Mouse (Mus musculus) ES-CJ7 (cell line): ENCODE results near the gene Ralgapa1.
A peak's percentile ranks its signal among the peaks of the same experiment; 100 is the strongest.
"Not testable (repeated sequence)": the region's sequence is repeated elsewhere in the genome, so short reads cannot be mapped to it uniquely, and the experiment has no call there.

ENCODE experiments used
- DNase-seq: peaks from one replicate; pipeline ENCODE4 v3.0.0; 2011; ENCODE audit warnings: low read depth, low spot score

The Ralgapa1 gene

GRCm38 (mm10) chr12:55800144-55800543, 20.8 kb downstream of the Ralgapa1 start:
- DNase-seq, result no peak

DNA sequence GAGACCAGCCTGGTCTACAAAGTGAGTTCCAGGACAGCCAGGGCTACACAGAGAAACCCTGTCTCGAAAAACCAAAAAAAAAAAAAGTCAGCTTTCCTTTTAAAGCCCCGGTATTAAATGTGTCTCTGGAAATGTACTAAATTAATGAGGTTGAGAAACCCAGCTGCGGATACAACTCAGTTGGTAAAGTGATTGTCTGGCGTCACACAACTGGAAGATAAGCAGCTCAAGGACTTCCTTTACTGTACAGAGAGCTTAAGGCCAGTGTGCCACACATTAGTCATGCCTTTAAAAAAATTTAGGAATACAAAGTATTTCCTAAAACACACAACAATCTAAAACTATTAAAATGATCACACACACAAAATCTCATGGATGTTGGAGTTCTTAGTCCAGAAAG, 22.2 kb downstream of the Ralgapa1 start:
- no peak for DNase-seq

- DNase-seq, result no peak
These were observed 23.9 kb downstream of the Ralgapa1 start for GRCm38 (mm10) chr12:55797103-55797502.

- not testable (repeated sequence) for DNase-seq
These were observed 26.5 kb downstream of the Ralgapa1 start for GRCm38 (mm10) chr12:55794485-55794884.

- no peak for DNase-seq
These were observed 35.7 kb downstream of the Ralgapa1 start for GRCm38 (mm10) chr12:55785252-55785651.

- DNase-seq, result no peak
These were observed 38.3 kb downstream of the Ralgapa1 start for GRCm38 (mm10) chr12:55782662-55783061.

DNA sequence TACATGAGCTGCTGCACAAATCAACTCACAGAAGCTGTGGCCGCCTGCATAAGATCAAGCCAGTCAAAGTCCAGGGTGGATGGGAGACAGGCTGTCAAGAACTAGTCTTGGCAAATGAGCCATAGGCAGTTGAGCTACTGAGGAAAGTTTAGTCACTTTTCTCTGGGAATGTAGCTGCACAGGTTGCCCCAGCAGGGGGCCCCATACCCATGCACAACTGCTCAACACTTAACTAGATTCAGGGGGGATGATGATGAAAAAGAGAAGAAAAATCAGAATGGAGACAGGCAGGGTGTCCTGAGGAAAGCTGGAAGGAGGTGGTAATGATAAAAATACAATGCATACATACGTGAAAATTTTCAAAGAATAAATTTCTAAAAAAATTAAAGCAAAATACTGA, 42.7 kb downstream of the Ralgapa1 start:
- DNase-seq, result peak; percentile 11

GRCm38 (mm10) chr12:55777356-55777755, 43.6 kb downstream of the Ralgapa1 start:
- DNase-seq, result no peak

DNA sequence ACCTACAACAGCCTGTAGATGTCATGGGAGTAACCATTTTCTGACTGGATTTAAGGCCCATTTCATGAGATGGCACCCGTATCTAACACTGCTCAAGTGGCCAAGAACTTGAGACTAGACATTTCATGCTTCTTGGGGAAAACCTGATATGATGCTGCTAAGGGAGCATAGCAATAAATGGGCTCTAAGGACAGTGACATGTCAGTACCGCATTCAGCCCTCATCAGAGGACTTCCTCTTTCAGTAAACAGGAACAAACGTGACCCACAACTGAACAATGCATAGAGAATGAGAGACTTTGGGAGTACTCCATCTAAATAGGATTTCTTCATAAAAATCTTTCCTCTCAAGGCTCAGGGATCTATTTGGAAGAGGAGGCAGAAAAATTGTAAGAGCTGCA, 46.7 kb downstream of the Ralgapa1 start:
- DNase-seq, result no peak

- peak; percentile 39 for DNase-seq
These were observed 100.6 kb downstream of the Ralgapa1 start for GRCm38 (mm10) chr12:55720319-55720718.

- DNase-seq, result no peak
These were observed 115.1 kb downstream of the Ralgapa1 start for GRCm38 (mm10) chr12:55705881-55706280.

GRCm38 (mm10) chr12:55666699-55667098, 154.3 kb downstream of the Ralgapa1 start:
- DNase-seq, result peak; percentile 31

DNA sequence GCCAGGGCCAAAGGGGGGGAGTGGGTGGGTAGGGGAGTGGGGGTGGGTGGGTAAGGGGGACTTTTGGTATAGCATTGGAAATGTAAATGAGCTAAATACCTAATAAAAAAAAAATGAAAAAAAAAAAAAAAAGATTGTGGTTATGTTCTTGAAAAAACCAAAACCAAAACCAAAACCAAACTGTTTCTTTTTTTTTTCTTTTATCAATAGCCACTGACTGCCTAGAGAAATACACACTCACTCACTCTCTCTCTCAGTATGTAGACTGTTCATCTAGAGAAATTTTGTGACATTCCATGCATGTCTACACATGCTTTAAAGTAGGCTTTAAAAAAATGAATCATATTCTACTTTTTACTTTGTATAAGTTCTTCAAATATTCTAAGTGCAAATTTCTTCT, 157.8 kb downstream of the Ralgapa1 start:
- not testable (repeated sequence) for DNase-seq

- DNase-seq, result no peak
These were observed 172.9 kb downstream of the Ralgapa1 start for GRCm38 (mm10) chr12:55648011-55648525.

DNA sequence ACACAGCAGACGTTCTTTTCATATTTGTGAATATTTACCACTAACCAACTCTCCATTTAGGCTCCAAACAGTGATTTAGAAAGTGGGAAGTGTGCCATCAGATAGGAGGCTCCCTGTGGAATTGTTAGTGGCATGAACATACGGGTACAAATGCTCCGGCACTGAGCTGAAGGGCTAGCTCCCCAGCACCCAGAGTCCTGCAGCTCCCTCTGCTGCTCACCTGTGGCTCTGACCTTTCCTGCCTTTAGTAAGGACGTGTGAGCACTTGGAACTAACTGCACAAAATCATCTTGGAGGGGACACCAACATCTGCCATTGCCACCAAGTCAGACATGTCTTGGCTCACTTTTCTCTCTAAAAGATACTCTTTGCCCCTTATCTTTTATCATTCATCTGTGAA, 194.3 kb downstream of the Ralgapa1 start:
- peak; percentile 85 for DNase-seq

DNA sequence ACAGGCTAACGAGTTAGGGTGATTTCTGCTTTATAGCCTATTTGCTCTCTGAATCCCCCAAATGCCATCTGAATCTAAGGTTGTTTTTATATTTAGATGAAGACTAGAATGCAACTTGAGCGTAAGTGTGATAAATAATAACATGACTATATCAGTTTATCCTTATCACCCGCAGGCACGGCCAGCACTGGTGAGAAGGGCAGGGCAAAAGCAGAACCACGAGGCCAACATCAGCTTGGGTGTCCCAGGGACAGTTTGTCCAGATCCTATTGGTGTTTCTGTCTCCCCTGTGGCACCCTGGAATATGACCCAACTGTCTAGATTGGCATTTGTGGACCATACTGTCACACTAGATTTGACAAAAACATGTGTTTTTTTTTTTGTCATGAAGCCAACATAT, 197.7 kb downstream of the Ralgapa1 start:
- DNase-seq, result no peak

DNA sequence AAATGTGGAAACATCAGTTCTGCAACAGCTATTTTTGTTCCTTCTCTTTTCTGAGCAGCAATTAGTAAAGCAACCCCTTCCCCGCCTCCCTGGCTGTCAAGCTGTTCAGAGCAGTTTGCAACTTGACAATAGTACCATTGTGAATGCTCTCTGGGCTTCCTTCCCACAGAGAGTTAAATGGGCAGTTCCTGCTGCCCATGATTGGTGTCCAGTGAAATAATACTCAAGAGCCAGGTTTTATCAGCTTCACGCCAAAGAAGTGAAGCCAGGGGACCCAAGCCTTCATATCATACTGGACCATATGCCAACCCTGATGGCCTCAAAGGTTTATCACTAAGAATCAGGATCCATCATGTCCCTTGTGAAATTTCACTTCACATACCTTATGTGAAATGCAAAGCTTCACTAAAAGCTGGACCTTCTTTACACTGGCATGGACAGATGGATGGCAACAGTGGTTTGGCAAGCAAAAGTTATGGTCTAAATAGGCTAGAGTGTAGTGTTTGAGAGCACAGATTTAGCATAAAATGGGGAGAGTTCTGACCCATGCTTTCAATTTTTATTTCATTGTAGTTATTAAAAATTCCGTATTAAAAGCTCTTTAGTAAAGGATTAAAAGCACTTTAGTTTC, 198.2 kb downstream of the Ralgapa1 start:
- DNase-seq, result no peak

- no peak for DNase-seq
These were observed 200.6 kb downstream of the Ralgapa1 start for GRCm38 (mm10) chr12:55620321-55620720.

DNA sequence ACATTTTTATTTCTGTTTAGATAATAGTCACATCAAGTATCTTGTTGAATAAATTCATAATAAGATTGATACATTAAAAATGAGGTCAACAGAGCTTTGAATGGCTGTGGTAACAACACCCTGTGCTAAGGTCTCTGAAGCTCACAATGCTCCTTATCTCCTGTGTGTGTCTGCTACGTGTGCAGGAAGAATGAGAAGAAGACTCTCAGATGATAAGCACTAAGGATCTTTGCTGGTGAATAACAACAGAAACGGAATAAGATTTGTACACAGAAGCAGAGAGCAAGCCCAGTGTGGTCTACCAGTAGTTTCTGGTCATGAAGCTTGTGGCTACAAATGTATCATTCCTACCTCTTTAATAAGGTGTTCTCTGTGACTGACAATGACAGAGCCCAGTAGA, 210.2 kb downstream of the Ralgapa1 start:
- DNase-seq, result no peak

DNA sequence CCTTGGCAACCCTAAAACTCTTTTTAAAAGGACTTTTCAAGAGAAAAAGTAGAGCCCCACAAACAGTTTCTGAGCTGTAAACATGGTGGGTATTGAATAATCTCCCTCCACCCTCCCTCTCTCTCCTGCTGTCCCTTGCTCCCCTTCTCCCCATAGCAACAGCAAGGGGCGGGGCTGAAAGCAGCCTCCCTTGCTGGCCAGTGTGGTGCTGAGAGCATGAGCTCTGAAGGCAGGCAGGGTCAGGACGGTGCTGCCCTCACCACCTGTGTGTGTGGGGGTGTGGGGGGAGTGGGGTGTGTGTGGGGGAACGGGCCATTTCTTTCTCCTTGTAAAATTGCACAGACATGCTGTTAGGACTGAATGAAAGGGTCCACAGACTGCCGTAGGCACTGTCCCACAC, 213.1 kb downstream of the Ralgapa1 start:
- no peak for DNase-seq

- no peak for DNase-seq
These were observed 216.6 kb downstream of the Ralgapa1 start for GRCm38 (mm10) chr12:55604411-55604810.

- no peak for DNase-seq
These were observed 220.4 kb downstream of the Ralgapa1 start for GRCm38 (mm10) chr12:55600503-55600994.

DNA sequence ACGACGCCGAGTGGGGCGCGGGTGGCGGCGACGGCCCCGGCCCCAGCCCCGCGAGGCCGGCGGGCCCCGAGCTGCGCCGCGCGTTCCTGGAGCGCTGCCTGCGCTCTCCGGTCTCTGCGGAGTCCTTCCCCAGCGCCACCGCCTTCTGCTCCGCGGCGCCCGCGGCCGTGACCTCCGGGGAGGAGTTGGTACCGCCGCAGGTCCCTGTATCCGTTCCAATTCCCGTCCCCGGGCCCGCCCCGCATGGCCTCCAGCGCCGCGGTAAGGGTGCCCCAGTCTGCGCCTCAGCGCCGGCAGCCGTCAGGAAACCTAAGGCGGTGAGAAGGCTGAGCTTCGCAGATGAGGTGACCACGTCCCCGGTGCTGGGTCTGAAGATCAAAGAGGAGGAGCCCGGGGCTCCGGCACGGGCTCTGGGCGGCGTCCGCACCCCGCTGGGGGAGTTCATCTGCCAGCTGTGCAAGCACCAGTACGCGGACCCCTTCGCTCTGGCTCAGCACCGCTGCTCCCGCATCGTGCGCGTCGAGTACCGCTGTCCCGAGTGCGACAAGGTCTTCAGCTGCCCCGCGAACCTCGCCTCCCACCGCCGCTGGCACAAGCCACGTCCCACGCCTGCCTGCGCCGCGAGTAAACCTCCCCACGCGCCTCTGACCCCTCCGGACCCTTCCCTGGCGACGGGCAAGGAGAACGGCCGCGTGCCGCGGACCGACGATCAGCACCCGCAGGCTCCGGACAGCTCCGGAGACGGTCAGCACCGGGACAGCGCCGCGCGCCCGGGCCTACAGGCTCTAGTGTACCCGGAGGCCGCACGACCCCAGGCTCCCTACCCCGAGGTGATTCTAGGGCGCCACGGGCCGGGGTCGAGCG, 221.1 kb downstream of the Ralgapa1 start:
- peak; percentile 64 for DNase-seq
